Mouse (Mus musculus): Measurements from ENCODE around the gene Rab3il1. TPM values are rescaled to one million over a fixed set of nuclear protein-coding genes. Genes with fewer than 3 reads are reported as not detected.

Rab3il1 gene
- total RNA-seq, 1 experiment = 4.0 TPM

- no peaks in the 10 kb centered on the region for H3K9me3 ChIP-seq (ENCODE audit: control insufficient read depth, insufficient read depth, low read depth, low read length)
- in situ Hi-C loops (cut with MboI; ENCODE audit: low sequenced_read_pairs in 2 of 2, unreplicated experiment in 2 of 2) = no loop called here
- H3K9ac ChIP-seq (ENCODE audit: insufficient read depth, low read depth, low read length, poor library complexity, severe bottlenecking) = no peak overlapping the region
- H3K4me3 ChIP-seq (ENCODE audit: insufficient read depth in 1 of 2, low read depth in 1 of 2, low read length in 2 of 2, poor library complexity in 1 of 2, severe bottlenecking in 1 of 2) = no peak overlapping the region
- DNase-seq (ENCODE audit: low read depth, low spot score) = no peak
- H3K27ac ChIP-seq (ENCODE audit: insufficient read depth, low read depth, low read length, poor library complexity, severe bottlenecking) = no peak overlapping the region
- no peaks in the 10 kb centered on the region for H3K36me3 ChIP-seq (ENCODE audit: control insufficient read depth, insufficient read depth, low read length, poor library complexity, severe bottlenecking)
- TF ChIP-seq HCFC1 (IDR thresholded peaks at IDR 0.05; ENCODE audit: borderline replicate concordance, insufficient read depth, low read length) (no peak), ZC3H11A (IDR thresholded peaks at IDR 0.05; ENCODE audit: borderline replicate concordance, low read depth, low read length) (no peak)
- H3K4me1 ChIP-seq (ENCODE audit: control insufficient read depth in 2 of 2, insufficient read depth in 2 of 2, low read length in 2 of 2, poor library complexity in 1 of 2) = peaks cover 8 to 21% of the 10 kb centered on the region in 2 experiments; a peak in 3 of 4 replicates
These were observed 24.4 kb upstream of the Rab3il1 start for GRCm38 (mm10) chr19:9977085-9977484.

- H3K9ac ChIP-seq (ENCODE audit: insufficient read depth, low read depth, low read length, poor library complexity, severe bottlenecking) = peak overlapping the region; percentile 69; the same call in 1 of the 2 replicates
- TF ChIP-seq CHD2 (IDR thresholded peaks at IDR 0.05; ENCODE audit: low read depth, low read length) (no peak), MAFK (IDR thresholded peaks at IDR 0.05; ENCODE audit: insufficient read depth, low read depth, low read length) (peak; percentile 99)
- DNase-seq (ENCODE audit: low read depth, low spot score) = peak; percentile 51
- no peaks in the 10 kb centered on the region for H3K36me3 ChIP-seq (ENCODE audit: control insufficient read depth, insufficient read depth, low read length, poor library complexity, severe bottlenecking)
- in situ Hi-C loops (cut with MboI; ENCODE audit: low sequenced_read_pairs in 2 of 2, unreplicated experiment in 2 of 2) = no loop called here
- peak overlapping the region; percentile 84 for H3K27ac ChIP-seq (ENCODE audit: insufficient read depth, low read depth, low read length, poor library complexity, severe bottlenecking)
- peak overlapping the region in 1 of 2 experiments; percentile 20; a peak in 2 of 4 replicates for H3K4me3 ChIP-seq (ENCODE audit: insufficient read depth in 1 of 2, low read depth in 1 of 2, low read length in 2 of 2, poor library complexity in 1 of 2, severe bottlenecking in 1 of 2)
- peaks cover 8 to 21% of the 10 kb centered on the region in 2 experiments; a peak in 3 of 4 replicates for H3K4me1 ChIP-seq (ENCODE audit: control insufficient read depth in 2 of 2, insufficient read depth in 2 of 2, low read length in 2 of 2, poor library complexity in 1 of 2)
- no peaks in the 10 kb centered on the region for H3K9me3 ChIP-seq (ENCODE audit: control insufficient read depth, insufficient read depth, low read depth, low read length)
These were observed 23.0 kb upstream of the Rab3il1 start for GRCm38 (mm10) chr19:9978431-9978951.

DNA sequence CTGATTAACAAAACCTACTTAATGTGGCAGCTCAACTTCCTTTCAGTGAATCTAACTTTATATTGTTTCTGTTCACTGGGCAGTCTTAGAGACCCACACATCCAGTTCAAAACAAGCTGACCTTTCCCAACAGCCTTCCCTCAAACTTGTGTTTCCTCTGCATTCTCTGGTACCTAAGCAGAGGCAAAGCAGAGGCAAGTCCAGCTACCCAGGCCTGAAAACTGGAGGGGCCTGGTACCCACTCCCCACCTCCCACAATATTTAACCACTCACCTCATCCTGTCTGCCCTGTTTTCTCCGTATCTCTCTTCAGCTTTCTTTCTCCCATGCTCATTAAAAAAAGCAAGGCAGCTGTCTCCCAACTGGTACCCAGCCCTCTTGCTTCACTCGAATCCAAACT, 22.3 kb upstream of the Rab3il1 start:
- in situ Hi-C loops (cut with MboI; ENCODE audit: low sequenced_read_pairs in 2 of 2, unreplicated experiment in 2 of 2) = no loop called here
- no peak overlapping the region for H3K9ac ChIP-seq (ENCODE audit: insufficient read depth, low read depth, low read length, poor library complexity, severe bottlenecking)
- H3K27ac ChIP-seq (ENCODE audit: insufficient read depth, low read depth, low read length, poor library complexity, severe bottlenecking) = peak overlapping the region; percentile 84; the same call in 1 of the 2 replicates
- peaks cover 8 to 21% of the 10 kb centered on the region in 2 experiments; a peak in 3 of 4 replicates for H3K4me1 ChIP-seq (ENCODE audit: control insufficient read depth in 2 of 2, insufficient read depth in 2 of 2, low read length in 2 of 2, poor library complexity in 1 of 2)
- peaks cover 3% of the 10 kb centered on the region for H3K36me3 ChIP-seq (ENCODE audit: control insufficient read depth, insufficient read depth, low read length, poor library complexity, severe bottlenecking)
- no peak for DNase-seq (ENCODE audit: low read depth, low spot score)
- TF ChIP-seq CHD2 (IDR thresholded peaks at IDR 0.05; ENCODE audit: low read depth, low read length) = no peak
- TF ChIP-seq ZC3H11A (IDR thresholded peaks at IDR 0.05; ENCODE audit: borderline replicate concordance, low read depth, low read length) = no peak
- no peak for TF ChIP-seq HCFC1 (IDR thresholded peaks at IDR 0.05; ENCODE audit: borderline replicate concordance, insufficient read depth, low read length)
- TF ChIP-seq MAFK (IDR thresholded peaks at IDR 0.05; ENCODE audit: insufficient read depth, low read depth, low read length) = no peak
- no peaks in the 10 kb centered on the region for H3K9me3 ChIP-seq (ENCODE audit: control insufficient read depth, insufficient read depth, low read depth, low read length)
- no peak overlapping the region for H3K4me3 ChIP-seq (ENCODE audit: insufficient read depth in 1 of 2, low read depth in 1 of 2, low read length in 2 of 2, poor library complexity in 1 of 2, severe bottlenecking in 1 of 2)

- Histone ChIP-seq H3K36me3 (ENCODE audit: control insufficient read depth, insufficient read depth, low read length, poor library complexity, severe bottlenecking) (peaks cover 13% of the 10 kb centered on the region), H3K9ac (ENCODE audit: insufficient read depth, low read depth, low read length, poor library complexity, severe bottlenecking) (no peak within 1 kb of the TSS), H3K27ac (ENCODE audit: insufficient read depth, low read depth, low read length, poor library complexity, severe bottlenecking) (no peak within 1 kb of the TSS), H3K9me3 (ENCODE audit: control insufficient read depth, insufficient read depth, low read depth, low read length) (no peaks in the 10 kb centered on the region), H3K4me3 (ENCODE audit: insufficient read depth in 1 of 2, low read depth in 1 of 2, low read length in 2 of 2, poor library complexity in 1 of 2, severe bottlenecking in 1 of 2) (no peak within 1 kb of the TSS), H3K4me1 (ENCODE audit: control insufficient read depth in 2 of 2, insufficient read depth in 2 of 2, low read length in 2 of 2, poor library complexity in 1 of 2) (peaks cover 8 to 24% of the 10 kb centered on the region in 2 experiments; a peak in 3 of 4 replicates)
- in situ Hi-C loops (cut with MboI; ENCODE audit: low sequenced_read_pairs in 2 of 2, unreplicated experiment in 2 of 2) = no loop called here
- TF ChIP-seq HCFC1 (IDR thresholded peaks at IDR 0.05; ENCODE audit: borderline replicate concordance, insufficient read depth, low read length) (no peak), CHD2 (IDR thresholded peaks at IDR 0.05; ENCODE audit: low read depth, low read length) (no peak), MAFK (IDR thresholded peaks at IDR 0.05; ENCODE audit: insufficient read depth, low read depth, low read length) (no peak), ZNF384 (IDR thresholded peaks at IDR 0.05; ENCODE audit: low read depth, low read length) (no peak), ZC3H11A (IDR thresholded peaks at IDR 0.05; ENCODE audit: borderline replicate concordance, low read depth, low read length) (no peak)
- DNase-seq (ENCODE audit: low read depth, low spot score) = no peak
These were observed 21.2 kb upstream of the Rab3il1 start, which contains the start of gene Fth1 for GRCm38 (mm10) chr19:9980258-9980657. Gene Fth1, plus strand, starts transcription at chr19:9980598.

DNA sequence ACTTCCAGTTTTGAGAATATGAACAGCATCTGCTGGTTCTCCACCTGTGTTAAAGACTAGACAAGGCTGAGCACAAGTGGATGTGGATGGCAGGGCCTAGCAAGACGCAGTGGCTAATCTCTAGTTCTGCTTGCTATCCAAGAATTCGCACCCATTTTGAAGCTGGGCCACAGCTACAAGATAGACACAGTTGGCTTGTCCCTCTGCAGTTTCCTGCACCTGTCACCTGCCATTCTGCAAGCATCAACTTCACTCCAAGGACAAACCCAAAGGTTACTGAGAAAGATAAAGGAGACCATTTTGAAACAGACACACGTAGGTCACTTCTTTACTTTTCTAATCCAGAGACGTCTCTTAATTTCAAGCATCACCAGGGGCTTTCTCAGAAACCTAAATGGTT, 19.8 kb upstream of the Rab3il1 start:
- TF ChIP-seq MAFK (IDR thresholded peaks at IDR 0.05; ENCODE audit: insufficient read depth, low read depth, low read length) (no peak), ZNF384 (IDR thresholded peaks at IDR 0.05; ENCODE audit: low read depth, low read length) (no peak), CHD2 (IDR thresholded peaks at IDR 0.05; ENCODE audit: low read depth, low read length) (no peak), ZC3H11A (IDR thresholded peaks at IDR 0.05; ENCODE audit: borderline replicate concordance, low read depth, low read length) (no peak), HCFC1 (IDR thresholded peaks at IDR 0.05; ENCODE audit: borderline replicate concordance, insufficient read depth, low read length) (no peak)
- H3K4me3 ChIP-seq (ENCODE audit: insufficient read depth in 1 of 2, low read depth in 1 of 2, low read length in 2 of 2, poor library complexity in 1 of 2, severe bottlenecking in 1 of 2) = peak overlapping the region; percentile 50 to 98; a peak in 1 of 4 replicates
- H3K27ac ChIP-seq (ENCODE audit: insufficient read depth, low read depth, low read length, poor library complexity, severe bottlenecking) = no peak overlapping the region
- H3K4me1 ChIP-seq (ENCODE audit: control insufficient read depth in 2 of 2, insufficient read depth in 2 of 2, low read length in 2 of 2, poor library complexity in 1 of 2) = peaks cover 8 to 24% of the 10 kb centered on the region in 2 experiments; a peak in 3 of 4 replicates
- no peak for DNase-seq (ENCODE audit: low read depth, low spot score)
- H3K36me3 ChIP-seq (ENCODE audit: control insufficient read depth, insufficient read depth, low read length, poor library complexity, severe bottlenecking) = peaks cover 16% of the 10 kb centered on the region
- H3K9ac ChIP-seq (ENCODE audit: insufficient read depth, low read depth, low read length, poor library complexity, severe bottlenecking) = peak overlapping the region; percentile 46
- in situ Hi-C loops (cut with MboI; ENCODE audit: low sequenced_read_pairs in 2 of 2, unreplicated experiment in 2 of 2) = no loop called here
- no peaks in the 10 kb centered on the region for H3K9me3 ChIP-seq (ENCODE audit: control insufficient read depth, insufficient read depth, low read depth, low read length)
